Mouse (Mus musculus): ENCODE results near the gene Cenpf.

Gene Cenpf

DNA sequence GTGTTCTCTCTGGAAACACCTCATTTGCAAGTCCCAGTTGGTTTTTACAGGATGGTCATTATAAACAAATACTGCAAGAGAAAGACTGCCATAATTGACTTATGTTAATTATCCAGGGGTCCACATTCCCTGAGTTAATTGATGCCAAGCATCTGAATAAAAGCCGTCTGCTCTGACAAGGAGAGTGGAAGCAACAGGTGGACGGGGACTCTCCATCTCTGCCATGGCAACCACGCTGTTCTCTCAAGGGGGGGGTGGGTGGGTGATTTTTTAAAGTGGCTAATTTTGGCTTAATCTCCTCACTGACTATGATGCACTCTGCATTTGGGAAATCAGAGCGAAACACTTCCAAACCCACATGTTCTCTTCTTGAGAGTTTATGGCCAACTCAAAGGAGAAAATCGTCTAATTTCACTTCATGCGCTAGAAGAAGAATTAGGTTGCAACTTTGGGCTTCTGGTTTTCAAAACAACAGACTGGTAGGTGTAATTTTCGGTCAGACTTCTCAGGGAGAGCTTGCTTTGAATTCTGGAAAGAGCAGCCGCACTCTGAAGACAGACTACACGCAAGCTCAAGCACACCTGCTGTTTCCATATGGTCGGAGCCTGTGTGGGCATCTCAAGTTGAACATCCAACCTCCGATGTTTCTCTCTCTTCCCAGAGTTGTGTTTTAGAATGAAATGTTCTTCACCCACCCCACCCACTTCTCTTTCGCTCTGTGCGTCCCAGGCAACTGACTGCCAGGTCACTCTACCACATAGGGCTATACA is 55.8 kb downstream of the Cenpf start:
- peak; percentile 69 to 82 for DNase-seq (ENCODE audit: low spot score in 2 of 2)

- DNase-seq (ENCODE audit: low spot score in 2 of 2): no peak
Measured at GRCm38 (mm10) chr1:189630026-189630425, 57.9 kb downstream of the Cenpf start.

DNA sequence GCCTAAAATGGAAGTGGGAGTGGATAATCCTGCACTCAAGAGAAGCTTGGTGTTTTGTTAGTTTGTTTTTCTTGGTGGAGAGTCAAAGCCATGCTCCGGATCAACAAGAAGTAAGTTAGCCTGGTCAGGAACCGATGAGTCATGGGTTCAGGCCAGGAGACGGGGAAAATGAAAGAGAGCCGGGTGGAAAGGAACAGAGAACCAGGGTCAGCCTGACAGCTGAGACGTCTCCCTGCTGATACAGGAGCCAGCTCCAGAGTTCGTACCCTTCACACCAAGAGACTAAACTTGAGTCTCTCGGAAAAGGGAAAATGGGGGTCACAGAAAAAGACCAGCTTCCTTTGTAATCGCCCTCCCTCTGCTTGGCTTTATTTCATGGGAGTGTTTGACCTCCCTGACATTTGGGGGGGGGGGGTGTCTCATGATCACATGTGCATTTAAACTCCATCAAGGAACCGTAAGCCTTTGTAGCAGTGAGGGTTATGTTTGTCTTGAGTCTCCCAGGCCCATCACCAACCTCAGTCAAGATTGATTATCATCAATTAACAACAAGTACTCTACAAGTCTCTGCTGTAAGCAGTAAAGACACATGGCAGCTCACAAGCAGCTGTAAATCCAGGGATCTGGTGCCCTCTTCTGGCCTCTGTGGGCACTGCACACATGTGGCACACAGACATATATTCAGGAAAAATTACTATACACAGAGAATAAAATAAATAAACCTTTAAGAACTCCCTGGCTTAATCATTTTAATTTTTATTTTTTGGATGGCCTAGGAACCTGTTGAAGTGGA is 59.7 kb downstream of the Cenpf start:
- peak; percentile 58 to 60 for DNase-seq (ENCODE audit: low spot score in 2 of 2)

DNA sequence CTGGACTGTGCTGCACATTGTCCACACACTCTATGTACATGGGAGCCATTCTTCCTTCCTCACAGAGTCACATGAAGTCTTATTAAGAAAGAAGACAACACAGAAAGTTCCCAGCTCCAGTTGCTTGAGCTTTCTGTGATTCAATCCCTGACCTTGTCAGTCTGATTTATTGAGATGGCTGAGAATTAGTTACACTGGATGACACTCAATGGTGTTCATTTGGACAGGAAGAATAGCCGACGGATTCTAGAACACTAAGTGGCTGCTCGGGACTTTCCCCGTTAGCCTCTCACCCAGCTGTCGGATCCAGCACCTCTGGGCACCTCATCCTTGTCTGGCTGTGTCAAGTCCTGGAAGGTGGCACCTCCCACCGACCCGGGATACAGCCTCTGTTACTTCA is 63.1 kb downstream of the Cenpf start:
- no peak for DNase-seq (ENCODE audit: low spot score in 2 of 2)

DNA sequence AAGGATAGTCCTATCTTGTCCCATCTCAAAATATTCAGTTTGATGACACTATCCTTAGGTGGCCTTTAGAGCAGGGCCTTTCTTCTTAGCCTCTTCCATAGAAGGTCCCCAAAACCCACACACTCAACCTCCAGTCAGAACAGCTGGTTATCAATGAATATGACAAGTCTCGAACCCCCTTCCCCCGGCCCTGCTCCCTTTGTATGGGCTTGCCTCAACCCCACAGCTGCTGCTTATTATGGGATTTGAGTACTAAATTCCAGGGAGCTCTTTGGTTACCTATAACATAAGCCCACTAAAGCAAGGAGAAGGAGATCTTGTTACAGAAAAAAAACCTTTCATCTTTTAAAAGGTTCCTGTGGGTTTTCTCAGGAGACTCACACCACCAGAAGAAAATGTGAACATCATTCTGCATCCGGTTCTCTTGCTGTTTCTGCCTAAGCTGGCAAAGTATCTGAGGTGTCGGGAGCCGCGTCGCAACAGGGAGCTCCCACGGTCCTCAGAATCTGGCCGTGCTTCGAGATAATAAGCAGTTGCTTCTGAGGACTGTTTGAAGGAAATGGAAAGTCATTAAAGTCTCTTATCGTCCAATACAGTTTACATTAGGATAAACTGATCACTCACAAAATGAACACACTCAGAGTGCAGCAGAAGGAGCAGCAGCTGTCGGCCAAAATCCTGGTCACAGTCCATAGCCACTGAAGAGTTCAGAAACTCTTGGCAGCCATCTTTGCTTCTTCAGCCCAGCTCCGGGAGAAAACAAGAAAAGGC is 68.7 kb downstream of the Cenpf start:
- DNase-seq (ENCODE audit: low spot score in 2 of 2): no peak

DNA sequence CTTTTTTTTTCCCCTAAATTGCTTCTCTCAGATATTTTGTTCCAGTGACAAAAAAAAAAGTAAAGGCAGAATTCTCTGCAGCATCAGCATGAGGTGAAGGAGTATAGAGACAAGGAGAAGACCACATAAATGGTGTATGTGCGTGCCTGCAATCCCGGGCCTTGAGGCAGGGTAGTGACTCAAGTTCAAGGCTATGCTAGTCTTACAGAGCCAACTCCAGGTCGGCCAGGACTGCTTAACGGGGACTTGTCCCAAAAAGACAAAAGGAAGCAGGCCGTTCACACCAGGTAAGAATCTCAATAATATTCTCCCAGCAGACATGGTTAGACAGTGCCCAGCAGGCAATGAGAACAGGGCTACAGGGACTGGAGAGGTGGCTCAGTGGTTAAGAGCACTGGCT is 70.5 kb downstream of the Cenpf start:
- no peak for DNase-seq (ENCODE audit: low spot score in 2 of 2)

DNA sequence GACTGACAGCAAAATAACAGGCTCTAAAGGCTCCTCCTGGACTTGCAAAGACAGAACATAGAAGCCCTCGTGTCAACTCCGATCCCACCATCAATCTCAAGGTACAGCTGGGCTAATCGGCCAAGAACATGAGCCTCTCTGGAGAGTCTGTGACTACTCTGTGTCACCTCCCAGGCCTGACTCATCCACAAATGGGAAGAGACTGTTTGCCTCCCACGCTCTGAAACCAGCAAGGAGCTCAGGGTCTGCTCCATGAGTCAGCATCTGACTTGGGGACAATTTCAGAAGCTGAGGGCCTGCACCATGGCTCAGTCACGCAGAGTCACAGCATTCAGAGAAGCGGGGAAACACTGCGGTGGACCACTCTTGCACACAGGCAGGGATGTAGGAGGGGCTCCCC is 72.6 kb downstream of the Cenpf start:
- DNase-seq (ENCODE audit: low spot score in 2 of 2): peak; percentile 38 to 56

GRCm38 (mm10) chr1:189613076-189613475 is 74.8 kb downstream of the Cenpf start:
- no peak for DNase-seq (ENCODE audit: low spot score in 2 of 2)

- no peak for DNase-seq (ENCODE audit: low spot score in 2 of 2)
Measured at GRCm38 (mm10) chr1:189611775-189612174, 76.1 kb downstream of the Cenpf start.

- no peak for DNase-seq (ENCODE audit: low spot score in 2 of 2)
Measured at GRCm38 (mm10) chr1:189608640-189609039, 79.2 kb downstream of the Cenpf start.

- DNase-seq (ENCODE audit: low spot score in 2 of 2): no peak
Measured at GRCm38 (mm10) chr1:189608039-189608438, 79.8 kb downstream of the Cenpf start.

DNA sequence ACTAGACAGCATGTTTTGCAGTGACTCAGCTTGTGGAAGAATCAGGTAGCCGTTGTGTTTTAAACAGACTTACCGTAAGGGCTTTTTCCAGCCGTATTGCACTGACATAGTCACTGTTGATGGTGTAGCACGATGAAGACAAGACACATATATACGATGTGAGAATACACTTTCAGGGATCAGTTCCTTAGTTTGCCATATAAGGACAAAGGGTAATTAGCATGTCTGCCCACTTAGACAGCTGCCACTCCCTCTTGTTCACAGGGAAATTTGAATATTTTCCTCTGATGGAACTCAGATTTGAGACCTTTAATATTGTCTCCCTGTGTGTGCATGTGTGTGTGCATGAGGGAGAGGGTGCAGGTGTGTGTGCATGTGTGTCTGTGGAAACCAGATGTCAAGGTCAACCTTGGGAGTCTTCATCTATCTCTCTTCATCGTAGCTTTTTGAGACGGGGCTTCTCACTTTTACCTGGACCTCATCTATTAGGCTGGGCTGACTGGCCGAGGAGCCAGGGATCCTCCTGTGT is 82.2 kb downstream of the Cenpf start:
- no peak for DNase-seq (ENCODE audit: low spot score in 2 of 2)

GRCm38 (mm10) chr1:189597096-189597495 is 90.8 kb downstream of the Cenpf start:
- no peak for DNase-seq (ENCODE audit: low spot score in 2 of 2)
